Mouse (Mus musculus) liver, postnatal 0 days (tissue): Measurements from ENCODE around the gene Slc7a7. TPM values are rescaled to one million over a fixed set of nuclear protein-coding genes. Genes with fewer than 3 reads are reported as not detected.
A peak's percentile ranks its signal among the peaks of the same experiment; 100 is the strongest.

Experiments used
- ATAC-seq: fragments of 200-750 bp; cut with Nextera tagmentation; 2 replicates; pipeline ENCODE4 v1.8.0; 2017; ENCODE audit warnings: mild to moderate bottlenecking, moderate library complexity
- DNase-seq: peaks from one replicate; pipeline ENCODE4 v3.0.0-alpha.2; 2016
- H3K27ac ChIP-seq: fragments of 300-500 bp; sonication (generic); 2 replicates; pipeline ENCODE4 v1.5.1; 2014; ENCODE audit warnings: antibody characterized with exemption, moderate library complexity, mild to moderate bottlenecking, low read depth
- H3K27me3 ChIP-seq: fragments of 300-500 bp; sonication (generic); 2 replicates; pipeline ENCODE4 v1.6.1; 2014; ENCODE audit warnings: low read length, control low read depth, mixed read lengths; ENCODE audit not compliant: insufficient read depth
- H3K36me3 ChIP-seq: fragments of 300-500 bp; sonication (generic); replicated peaks from 2 replicates; pipeline ENCODE4 v1.6.1; 2014; ENCODE audit warnings: mild to moderate bottlenecking, control low read depth, low read length, moderate library complexity, mixed read lengths; ENCODE audit not compliant: insufficient read depth
- H3K4me1 ChIP-seq: fragments of 300-500 bp; sonication (generic); 2 replicates; pipeline ENCODE4 v1.6.1; 2014; ENCODE audit warnings: antibody characterized with exemption, mild to moderate bottlenecking, control low read depth; ENCODE audit not compliant: insufficient read depth
- H3K4me2 ChIP-seq: fragments of 300-500 bp; sonication (generic); 2 replicates; pipeline ENCODE4 v1.6.1; 2014; ENCODE audit warnings: low read depth, mild to moderate bottlenecking, low read length, moderate library complexity, mixed read lengths
- H3K4me3 ChIP-seq: fragments of 300-500 bp; sonication (generic); 2 replicates; pipeline ENCODE4 v1.5.1; 2014; ENCODE audit warnings: low read depth, low read length
- H3K9ac ChIP-seq: fragments of 300-500 bp; sonication (generic); replicated peaks from 2 replicates; pipeline ENCODE4 v1.6.1; 2014; ENCODE audit warnings: mild to moderate bottlenecking, moderate library complexity
- H3K9me3 ChIP-seq: fragments of 300-500 bp; sonication (generic); 2 replicates; pipeline ENCODE4 v1.6.1; 2016; ENCODE audit warnings: mild to moderate bottlenecking, control low read depth, low read length, mixed read lengths
- CTCF ChIP-seq: sonication (generic); IDR thresholded peaks from 2 replicates; pipeline ENCODE4 v1.5.1; 2016; ENCODE audit warnings: antibody characterized with exemption, low read depth
- EP300 ChIP-seq: IDR thresholded peaks from 2 replicates; pipeline ENCODE4 v1.6.1; 2016; ENCODE audit warnings: antibody characterized with exemption, low read depth, mild to moderate bottlenecking
- WGBS: fragments of 180-500 bp; shearing (Covaris S2); extraction: QIAGEN DNeasy Blood & Tissue Kit; methylation state at CpG from one replicate; pipeline ENCODE4 v1.1.7; 2014; ENCODE audit not compliant: insufficient replicate concordance; 5-methylcytosine and 5-hydroxymethylcytosine counted together
- polyA plus RNA-seq: library from polyadenylated mRNA; unstranded; fragments of >200 nt; fragmentation: Nextera tagmentation; extraction: Ambion mirVana; gene quantifications from 2 replicates; pipeline ENCODE4 v1.2.1, GENCODE M21; 2015

The Slc7a7 gene
- polyA plus RNA-seq, 1 experiment from 2014 or later = 5.1 TPM

DNA sequence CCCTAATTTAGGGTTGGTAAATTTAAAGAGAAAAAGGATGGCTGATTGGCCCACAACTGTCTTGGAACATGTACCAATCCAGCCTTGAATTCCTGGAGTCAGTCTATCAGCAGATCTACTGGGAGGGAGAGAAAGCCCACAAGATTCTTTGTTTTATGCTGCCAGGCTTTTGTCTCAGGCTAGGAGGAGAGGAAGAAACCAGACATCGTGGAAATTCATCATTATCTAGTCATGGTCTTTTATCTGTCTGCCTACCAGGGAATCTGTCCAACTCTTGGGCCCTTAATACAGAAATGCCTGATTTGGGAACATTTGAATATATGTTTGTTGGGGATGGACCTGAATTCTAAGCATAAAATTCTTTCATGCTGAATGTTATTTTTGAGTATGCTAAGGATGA lies 8.0 kb upstream of the Slc7a7 start:
- Histone ChIP-seq H3K9ac (no peak overlapping the region), H3K27ac (peak overlapping the region; percentile 70; the same call in 1 of the 2 replicates), H3K36me3 (peaks cover 4% of the 10 kb centered on the region), H3K4me2 (peak overlapping the region; percentile 94), H3K9me3 (no peaks in the 10 kb centered on the region), H3K4me1 (peaks cover 50% of the 10 kb centered on the region), H3K4me3 (0 out of 2 replicates have a peak overlapping the region, but pooled peaks have one; percentile 77), H3K27me3 (no peaks in the 10 kb centered on the region)
- 48% methylated on average over 1 of the region's 1 CpGs for WGBS
- DNase-seq = no peak
- ATAC-seq = no peak
- no peak for TF ChIP-seq CTCF
- no peak for TF ChIP-seq EP300

DNA sequence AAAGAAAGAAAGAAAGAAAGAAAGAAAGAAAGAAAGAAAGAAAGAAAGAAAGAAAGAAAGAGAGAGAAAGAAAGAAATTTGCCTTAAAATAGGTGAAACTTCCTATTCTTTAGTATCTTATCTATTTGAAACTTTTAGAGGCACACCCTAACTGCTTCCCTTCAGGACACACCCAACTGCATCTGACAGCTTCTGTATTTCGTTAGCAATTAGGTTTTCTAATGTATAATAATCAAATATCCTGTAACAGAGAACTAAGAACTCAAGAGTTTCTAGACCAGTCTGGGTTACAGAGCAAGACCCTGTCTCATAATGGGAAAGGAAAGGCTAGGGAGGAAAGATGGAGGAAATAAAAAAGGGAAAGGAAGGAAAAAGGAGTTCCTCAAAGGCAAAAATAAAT lies 7.1 kb upstream of the Slc7a7 start:
- TF ChIP-seq CTCF (no peak), EP300 (no peak)
- Histone ChIP-seq H3K9me3 (no peaks in the 10 kb centered on the region), H3K4me2 (0 out of 2 replicates have a peak overlapping the region, but pooled peaks have one; percentile 20), H3K27ac (peak overlapping the region; percentile 70), H3K4me1 (peaks cover 43% of the 10 kb centered on the region), H3K27me3 (no peaks in the 10 kb centered on the region), H3K4me3 (no peak overlapping the region), H3K36me3 (peaks cover 4% of the 10 kb centered on the region), H3K9ac (no peak overlapping the region)
- DNase-seq (no peak), ATAC-seq (no peak)
- WGBS = 48% methylated on average over 1 of the region's 1 CpGs

DNA sequence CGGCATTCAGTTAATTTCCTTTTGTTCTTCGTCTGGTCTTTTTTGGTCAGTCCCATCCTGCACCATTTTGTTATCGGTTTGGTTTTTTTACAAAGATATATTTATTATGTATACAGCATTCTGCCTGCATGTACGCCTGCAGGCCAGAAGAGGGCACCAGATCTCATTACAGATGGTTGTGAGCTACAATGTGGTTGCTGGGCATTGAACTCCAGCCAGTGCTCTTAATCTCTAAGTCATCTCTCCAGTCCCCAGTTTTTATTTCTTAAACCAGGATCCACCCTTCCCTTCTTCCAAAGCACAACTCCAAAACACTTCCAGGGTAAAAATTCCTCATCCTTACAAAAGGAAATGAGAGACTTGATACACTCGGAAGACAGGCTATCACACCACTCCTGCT lies 5.8 kb upstream of the Slc7a7 start:
- TF ChIP-seq CTCF (peak; percentile 89), EP300 (no peak)
- no peak overlapping the region for H3K9ac ChIP-seq
- H3K36me3 ChIP-seq = no peaks in the 10 kb centered on the region
- no peaks in the 10 kb centered on the region for H3K27me3 ChIP-seq
- ATAC-seq (0 out of 2 replicates have a peak, but pooled peaks have one; percentile 13), DNase-seq (no peak)
- no peak overlapping the region for H3K27ac ChIP-seq
- WGBS = 54% methylated on average over 5 of the region's 5 CpGs
- no peaks in the 10 kb centered on the region for H3K9me3 ChIP-seq
- no peak overlapping the region for H3K4me2 ChIP-seq
- H3K4me1 ChIP-seq = peaks cover 37% of the 10 kb centered on the region
- H3K4me3 ChIP-seq = no peak overlapping the region

DNA sequence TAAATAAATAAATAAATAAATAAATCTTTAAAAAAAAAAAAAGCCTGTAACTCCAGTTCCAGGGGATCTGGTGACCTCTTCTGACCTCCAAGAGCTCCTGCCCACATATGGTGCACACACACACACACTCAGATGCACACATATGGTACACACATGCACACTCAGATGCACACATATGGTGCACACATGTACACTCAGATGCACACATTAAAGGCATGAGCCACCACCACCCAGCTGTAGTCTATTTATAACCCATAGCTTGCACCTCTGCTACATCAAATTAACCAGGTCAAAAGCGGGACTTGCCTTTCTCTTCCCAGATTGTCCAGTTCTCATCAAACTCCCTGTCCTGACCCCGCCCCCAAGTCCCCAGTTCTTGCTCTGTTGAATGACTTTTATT lies 3.4 kb upstream of the Slc7a7 start:
- H3K9me3 ChIP-seq = no peaks in the 10 kb centered on the region
- 77% methylated on average over 2 of the region's 2 CpGs for WGBS
- no peak overlapping the region for H3K27ac ChIP-seq
- no peak overlapping the region for H3K4me2 ChIP-seq
- DNase-seq (no peak), ATAC-seq (no peak)
- no peak for TF ChIP-seq CTCF
- TF ChIP-seq EP300 = no peak
- H3K9ac ChIP-seq = no peak overlapping the region
- no peak overlapping the region for H3K4me3 ChIP-seq
- H3K4me1 ChIP-seq = peaks cover 33% of the 10 kb centered on the region
- H3K27me3 ChIP-seq = no peaks in the 10 kb centered on the region
- no peaks in the 10 kb centered on the region for H3K36me3 ChIP-seq

DNA sequence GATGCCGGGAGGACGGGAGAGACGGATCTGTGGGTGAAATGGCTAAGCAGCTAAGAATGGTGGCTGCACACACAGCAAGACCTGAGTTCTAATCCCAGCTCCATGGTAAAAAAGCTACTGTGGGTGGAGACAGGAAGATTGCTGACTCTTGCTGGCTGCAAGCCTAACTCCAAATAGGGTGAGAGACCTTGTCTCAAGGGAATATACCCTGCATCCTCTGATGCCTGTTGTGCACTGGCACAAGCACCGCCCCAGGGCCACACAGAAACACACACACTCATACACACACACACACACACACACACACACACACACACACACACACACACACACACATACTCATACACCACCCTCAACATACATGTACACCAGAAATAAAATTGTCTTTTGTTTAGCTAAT lies 750 bp downstream of the Slc7a7 start:
- Histone ChIP-seq H3K36me3 (no peaks in the 10 kb centered on the region), H3K27ac (no peak overlapping the region), H3K9me3 (no peaks in the 10 kb centered on the region), H3K4me3 (peak overlapping the region; percentile 20), H3K27me3 (no peaks in the 10 kb centered on the region), H3K4me2 (peak overlapping the region; percentile 76), H3K4me1 (peaks cover 25% of the 10 kb centered on the region), H3K9ac (no peak overlapping the region; the same call in 1 of the 2 replicates)
- TF ChIP-seq CTCF (no peak), EP300 (no peak)
- WGBS = 75% methylated on average over 4 of the region's 4 CpGs
- no peak for ATAC-seq
- DNase-seq = no peak

DNA sequence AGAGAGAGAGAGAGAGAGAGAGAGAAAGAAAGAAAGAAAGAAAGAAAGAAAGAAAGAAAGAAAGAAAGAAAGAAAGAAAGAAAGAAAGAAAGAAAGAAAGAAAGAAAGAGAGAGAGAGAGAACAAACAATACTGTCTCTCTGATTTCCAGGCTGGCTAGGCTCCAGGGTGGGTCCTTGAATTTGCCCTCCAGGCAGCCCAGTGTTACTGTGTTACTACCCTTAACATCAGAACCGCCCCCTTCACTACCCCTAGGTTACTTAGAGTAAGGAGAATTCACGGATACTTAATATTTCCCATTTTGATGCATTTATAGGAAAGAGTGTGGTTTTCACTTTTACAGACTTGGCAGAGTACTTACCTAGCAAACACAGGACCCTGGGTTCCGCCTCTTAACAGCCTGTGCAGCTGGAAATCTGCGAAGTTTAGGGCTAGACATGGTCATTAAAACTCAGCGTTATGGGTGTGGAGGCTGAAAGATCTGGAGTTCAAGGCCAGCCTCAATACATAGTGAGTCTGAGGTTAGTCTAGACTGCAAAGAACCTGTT lies 1.3 kb downstream of the Slc7a7 start:
- Histone ChIP-seq H3K9ac (no peak overlapping the region), H3K4me2 (no peak overlapping the region), H3K27me3 (no peaks in the 10 kb centered on the region), H3K4me1 (peaks cover 25% of the 10 kb centered on the region), H3K27ac (no peak overlapping the region), H3K9me3 (no peaks in the 10 kb centered on the region), H3K36me3 (no peaks in the 10 kb centered on the region), H3K4me3 (no peak overlapping the region)
- WGBS = 60% methylated on average over 5 of the region's 5 CpGs
- TF ChIP-seq CTCF (no peak), EP300 (no peak)
- ATAC-seq (no peak), DNase-seq (no peak)
